Mouse (Mus musculus) erythroblast, embryonic 14.5 days (primary cell): ENCODE results near the gene H2-DMa. TPM values are rescaled to one million over a fixed set of nuclear protein-coding genes. Genes with fewer than 3 reads are reported as not detected.
A peak's percentile ranks its signal among the peaks of the same experiment; 100 is the strongest.

Source experiments
- H3K27me3 ChIP-seq: 2 replicates; pipeline ENCODE4 v1.6.1; 2012; ENCODE audit warnings: inconsistent platforms; ENCODE audit not compliant: control insufficient read depth
- H3K36me3 ChIP-seq: 2 replicates; pipeline ENCODE4 v1.6.1; 2012; ENCODE audit warnings: mild to moderate bottlenecking, inconsistent platforms; ENCODE audit not compliant: control insufficient read depth
- H3K4me1 ChIP-seq: 2 replicates; pipeline ENCODE4 v1.6.1; 2012; ENCODE audit warnings: inconsistent platforms; ENCODE audit not compliant: control insufficient read depth
- H3K4me3 ChIP-seq: replicated peaks from 2 replicates; pipeline ENCODE3; 2012; ENCODE audit warnings: moderate library complexity, mild to moderate bottlenecking, inconsistent platforms
- H3K9me3 ChIP-seq: 2 replicates; pipeline ENCODE4 v1.6.1; 2012; ENCODE audit warnings: low read length, inconsistent platforms, mixed read lengths; ENCODE audit not compliant: control insufficient read depth
- GATA1 ChIP-seq: IDR thresholded peaks from 2 replicates; pipeline ENCODE4 v1.6.1; 2012; ENCODE audit warnings: low read length, inconsistent platforms, mixed read lengths
- TAL1 ChIP-seq: IDR thresholded peaks from 3 replicates; pipeline ENCODE4 v1.6.1; 2012; ENCODE audit warnings: low read length, inconsistent platforms, mixed read lengths
- polyA plus RNA-seq: library from polyadenylated mRNA; stranded (reverse); fragments of >175 nt; gene quantifications from 2 replicates; pipeline ENCODE4 v1.2.3, GENCODE M21; 2012

The H2-DMa gene
- polyA plus RNA-seq, 1 experiment = 0.46 TPM

GRCm38 (mm10) chr17:34121172-34121878 is 2.0 kb downstream of the H2-DMa start:
- H3K27me3 ChIP-seq = no peaks in the 10 kb centered on the region
- peak overlapping the region; percentile 100 for H3K4me3 ChIP-seq
- no peak for TF ChIP-seq GATA1
- no peak for TF ChIP-seq TAL1
- no peaks in the 10 kb centered on the region for H3K9me3 ChIP-seq
- peaks cover 75% of the 10 kb centered on the region for H3K4me1 ChIP-seq
- H3K36me3 ChIP-seq = peaks cover 31% of the 10 kb centered on the region

GRCm38 (mm10) chr17:34121879-34122187 is 2.5 kb downstream of the H2-DMa start:
- peaks cover 74% of the 10 kb centered on the region for H3K4me1 ChIP-seq
- no peak for TF ChIP-seq GATA1
- no peak for TF ChIP-seq TAL1
- H3K9me3 ChIP-seq = no peaks in the 10 kb centered on the region
- H3K4me3 ChIP-seq = peak overlapping the region; percentile 100
- H3K36me3 ChIP-seq = peaks cover 27% of the 10 kb centered on the region
- H3K27me3 ChIP-seq = no peaks in the 10 kb centered on the region

GRCm38 (mm10) chr17:34122188-34122984 is 3.0 kb downstream of the H2-DMa start, which contains the start of gene Brd2:
Brd2 (minus strand) TSS chr17:34122634.
- TF ChIP-seq GATA1 (no peak), TAL1 (no peak)
- Histone ChIP-seq H3K36me3 (peaks cover 23% of the 10 kb centered on the region), H3K27me3 (no peaks in the 10 kb centered on the region), H3K9me3 (no peaks in the 10 kb centered on the region), H3K4me3 (peak within 1 kb of the TSS; percentile 100), H3K4me1 (peaks cover 74% of the 10 kb centered on the region)

- Histone ChIP-seq H3K27me3 (peaks cover 3% of the 10 kb centered on the region), H3K9me3 (no peaks in the 10 kb centered on the region), H3K36me3 (peaks cover 15% of the 10 kb centered on the region), H3K4me3 (peak overlapping the region; percentile 100), H3K4me1 (peaks cover 74% of the 10 kb centered on the region)
- no peak for TF ChIP-seq GATA1
- no peak for TF ChIP-seq TAL1
Measured at GRCm38 (mm10) chr17:34123111-34123510, 3.8 kb downstream of the H2-DMa start.

- peaks cover 73% of the 10 kb centered on the region for H3K4me1 ChIP-seq
- H3K36me3 ChIP-seq = peaks cover 11% of the 10 kb centered on the region
- peaks cover 7% of the 10 kb centered on the region for H3K27me3 ChIP-seq
- peak overlapping the region; percentile 100 for H3K4me3 ChIP-seq
- TF ChIP-seq GATA1 = no peak
- TF ChIP-seq TAL1 = no peak
- H3K9me3 ChIP-seq = no peaks in the 10 kb centered on the region
Measured at GRCm38 (mm10) chr17:34123518-34123917, 4.2 kb downstream of the H2-DMa start.

- TF ChIP-seq TAL1 = no peak
- TF ChIP-seq GATA1 = no peak
- H3K4me3 ChIP-seq = no peak overlapping the region
- H3K27me3 ChIP-seq = peaks cover 18% of the 10 kb centered on the region
- peaks cover 7% of the 10 kb centered on the region for H3K36me3 ChIP-seq
- H3K9me3 ChIP-seq = no peaks in the 10 kb centered on the region
- H3K4me1 ChIP-seq = peaks cover 70% of the 10 kb centered on the region
Measured at GRCm38 (mm10) chr17:34124649-34125048, 5.3 kb downstream of the H2-DMa start.

GRCm38 (mm10) chr17:34126826-34127420 is 7.6 kb downstream of the H2-DMa start:
- no peaks in the 10 kb centered on the region for H3K9me3 ChIP-seq
- H3K27me3 ChIP-seq = peaks cover 31% of the 10 kb centered on the region
- no peak for TF ChIP-seq GATA1
- peaks cover 7% of the 10 kb centered on the region for H3K36me3 ChIP-seq
- H3K4me1 ChIP-seq = peaks cover 47% of the 10 kb centered on the region
- no peak overlapping the region for H3K4me3 ChIP-seq

GRCm38 (mm10) chr17:34127475-34127874 is 8.1 kb downstream of the H2-DMa start:
- H3K36me3 ChIP-seq = peaks cover 7% of the 10 kb centered on the region
- H3K27me3 ChIP-seq = peaks cover 31% of the 10 kb centered on the region
- no peak overlapping the region for H3K4me3 ChIP-seq
- H3K4me1 ChIP-seq = peaks cover 42% of the 10 kb centered on the region
- no peak for TF ChIP-seq GATA1
- TF ChIP-seq TAL1 = no peak
- no peaks in the 10 kb centered on the region for H3K9me3 ChIP-seq

- no peak for TF ChIP-seq TAL1
- no peak for TF ChIP-seq GATA1
- H3K9me3 ChIP-seq = no peaks in the 10 kb centered on the region
- peaks cover 7% of the 10 kb centered on the region for H3K36me3 ChIP-seq
- H3K27me3 ChIP-seq = peaks cover 31% of the 10 kb centered on the region
- H3K4me1 ChIP-seq = peaks cover 33% of the 10 kb centered on the region
- no peak overlapping the region for H3K4me3 ChIP-seq
Measured at GRCm38 (mm10) chr17:34128264-34128937, 9.1 kb downstream of the H2-DMa start.
